Mouse (Mus musculus) thymus, postnatal 10 days (tissue): ENCODE data around the gene Boll.
A peak's percentile ranks its signal among the peaks of the same experiment; 100 is the strongest.

Source experiments
- DNase-seq, 2 experiments: peaks; one replicate each; pipeline ENCODE4 v3.0.0; 2021; ENCODE audit warnings: low spot score in 2 of 2

The Boll gene

DNA sequence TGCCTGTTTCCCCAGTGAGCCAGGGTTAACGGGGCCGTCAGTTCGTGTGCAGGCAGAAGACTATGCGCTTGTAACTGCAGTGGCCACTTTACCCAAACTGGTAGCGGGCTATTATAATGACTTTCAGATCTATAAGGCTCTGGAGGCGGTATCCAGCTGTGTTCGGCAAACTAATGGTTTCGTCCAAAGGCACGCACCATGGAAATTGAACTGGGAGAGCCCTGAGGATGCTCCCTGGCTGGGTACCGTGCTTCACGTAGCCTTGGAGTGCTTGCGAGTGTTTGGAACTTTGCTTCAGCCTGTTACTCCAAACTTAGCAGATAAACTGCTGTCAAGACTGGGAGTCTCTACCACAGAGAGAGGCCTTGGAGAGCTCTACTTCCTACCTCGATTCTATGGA, 124.8 kb downstream of the Boll start:
- peak in 1 of 2 experiments; percentile 6 for DNase-seq

GRCm38 (mm10) chr1:55237643-55238161, 125.6 kb downstream of the Boll start:
- DNase-seq: peak in 1 of 2 experiments; percentile 20

GRCm38 (mm10) chr1:55236890-55237642, 126.2 kb downstream of the Boll start, which contains the start of gene Mars2:
Gene Mars2 (plus strand): TSS chr1:55237177.
- DNase-seq: peak; percentile 91 to 95

DNA sequence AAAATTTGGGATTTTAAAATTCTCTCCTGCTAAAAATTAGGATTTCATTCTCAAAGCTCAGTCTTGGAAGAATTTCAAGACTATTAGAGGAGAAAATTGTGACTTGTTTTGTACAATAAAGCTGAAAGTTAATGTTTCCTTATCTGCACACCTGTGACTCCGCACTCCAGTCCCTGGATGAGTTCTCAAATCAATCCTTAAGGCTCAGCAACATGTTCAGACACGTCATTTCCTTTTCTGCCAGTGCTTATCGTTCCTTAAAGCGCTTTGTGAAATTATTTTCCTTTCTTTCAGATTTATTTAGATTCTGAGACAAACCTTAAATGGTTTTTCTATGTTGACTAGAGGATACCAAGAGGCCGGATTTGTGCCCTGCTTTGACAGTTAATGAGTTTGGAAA, 126.8 kb downstream of the Boll start:
- DNase-seq: no peak

GRCm38 (mm10) chr1:55234910-55235520, 128.3 kb downstream of the Boll start:
- DNase-seq: no peak

GRCm38 (mm10) chr1:55228256-55228884, 134.9 kb downstream of the Boll start:
- DNase-seq: no peak

DNA sequence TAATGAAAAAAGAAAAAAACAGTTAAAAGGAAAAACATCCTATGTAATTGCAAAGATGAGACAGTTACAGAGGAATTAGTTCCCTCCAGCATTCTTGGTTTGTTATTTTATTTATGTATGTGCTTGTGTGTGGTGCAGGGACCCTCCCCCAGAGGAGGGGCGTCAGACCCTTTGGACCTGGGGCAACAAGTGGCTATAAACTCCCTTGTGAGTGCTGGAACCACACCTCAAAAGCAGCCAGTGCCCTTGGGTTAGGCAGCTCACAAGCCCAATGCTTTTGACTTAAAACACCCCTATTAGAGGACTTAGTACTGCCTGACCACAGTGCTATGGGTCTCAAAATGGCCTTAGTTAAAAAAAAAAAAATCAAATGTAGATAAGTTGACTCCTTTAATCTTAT, 135.9 kb downstream of the Boll start:
- no peak for DNase-seq

GRCm38 (mm10) chr1:55226011-55226857, 137.0 kb downstream of the Boll start, which contains the start of gene Rftn2:
Gene Rftn2 (minus strand): TSS chr1:55226782.
- DNase-seq: no peak

DNA sequence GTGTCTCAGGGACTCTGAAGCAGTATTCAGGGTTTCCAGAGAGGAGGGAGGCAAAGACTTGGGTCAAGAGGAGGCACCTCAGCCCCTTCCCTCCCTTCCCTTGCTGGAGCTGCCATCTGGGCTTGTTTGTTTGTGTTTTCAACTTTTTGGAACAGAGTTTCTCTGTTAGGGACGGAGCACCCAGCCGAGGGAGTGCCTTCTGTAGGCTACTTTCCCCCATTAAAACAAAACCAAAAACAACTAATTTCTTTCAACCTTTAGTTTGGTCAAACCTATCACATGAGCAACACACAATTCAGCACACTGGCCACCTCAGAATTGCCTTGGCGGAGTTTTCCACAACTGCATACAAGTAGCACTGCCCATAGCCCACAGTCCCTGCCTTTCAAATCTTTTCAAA, 137.9 kb downstream of the Boll start:
- no peak for DNase-seq

DNA sequence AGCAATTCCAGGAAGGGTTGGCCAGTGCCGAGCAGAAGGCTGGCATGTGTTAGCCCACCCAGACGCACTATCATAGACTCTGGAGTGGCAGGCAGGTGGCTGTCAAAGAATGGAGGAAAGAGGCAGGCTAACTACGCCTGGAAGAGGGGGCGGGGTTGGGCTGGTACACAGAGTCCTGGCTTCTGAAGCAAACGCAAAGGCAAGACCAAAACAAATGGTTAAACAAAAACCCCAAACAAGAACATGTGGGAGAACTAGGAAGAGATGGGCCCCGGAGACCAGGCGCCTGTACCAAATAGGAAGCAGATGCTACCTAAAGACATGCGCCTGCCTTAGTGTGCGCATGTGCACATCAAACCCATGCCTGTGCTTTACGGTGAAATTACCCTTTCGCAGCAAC, 139.2 kb downstream of the Boll start:
- DNase-seq: no peak

DNA sequence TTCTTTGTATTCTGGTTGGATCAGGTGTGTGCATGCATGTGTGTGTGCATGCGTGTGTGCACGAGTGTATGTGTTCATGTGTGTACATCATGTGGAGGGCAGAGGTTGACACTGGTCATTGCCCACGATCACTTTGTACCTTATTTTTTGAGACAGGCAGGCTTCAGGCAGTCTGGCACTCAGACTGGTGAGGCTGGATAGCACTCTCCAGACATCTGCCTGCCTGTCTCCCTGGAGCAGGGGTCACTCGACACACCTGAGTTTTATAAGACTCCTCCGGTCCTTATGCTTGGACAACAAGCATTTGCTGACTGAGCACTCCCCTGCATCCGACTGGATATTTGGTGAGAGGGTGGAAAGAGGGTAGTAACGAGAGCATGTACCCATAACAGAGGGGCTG, 140.2 kb downstream of the Boll start:
- no peak for DNase-seq

DNA sequence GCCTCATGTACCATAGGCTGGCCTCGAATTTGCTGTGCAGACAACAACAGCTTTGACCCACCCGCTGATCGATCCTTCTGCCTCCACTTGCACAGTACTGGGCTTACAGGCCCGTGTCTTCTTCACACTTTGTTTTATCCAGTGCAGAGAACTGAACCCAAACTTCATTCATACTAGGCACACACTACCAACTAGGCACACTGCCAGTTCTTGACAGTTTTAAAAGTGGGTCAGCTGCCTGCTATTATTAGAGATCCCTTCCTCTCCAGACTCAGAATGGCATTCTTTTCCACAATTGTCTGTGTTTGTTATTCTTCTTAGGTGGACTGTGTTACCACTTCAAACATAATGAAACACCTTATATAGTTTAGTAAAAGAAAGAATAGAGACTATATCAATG, 141.9 kb downstream of the Boll start:
- no peak for DNase-seq

- no peak for DNase-seq
Measured at GRCm38 (mm10) chr1:55217191-55217590, 146.1 kb downstream of the Boll start.

- DNase-seq: peak; percentile 31 to 39
Measured at GRCm38 (mm10) chr1:55215185-55215813, 148.0 kb downstream of the Boll start.

DNA sequence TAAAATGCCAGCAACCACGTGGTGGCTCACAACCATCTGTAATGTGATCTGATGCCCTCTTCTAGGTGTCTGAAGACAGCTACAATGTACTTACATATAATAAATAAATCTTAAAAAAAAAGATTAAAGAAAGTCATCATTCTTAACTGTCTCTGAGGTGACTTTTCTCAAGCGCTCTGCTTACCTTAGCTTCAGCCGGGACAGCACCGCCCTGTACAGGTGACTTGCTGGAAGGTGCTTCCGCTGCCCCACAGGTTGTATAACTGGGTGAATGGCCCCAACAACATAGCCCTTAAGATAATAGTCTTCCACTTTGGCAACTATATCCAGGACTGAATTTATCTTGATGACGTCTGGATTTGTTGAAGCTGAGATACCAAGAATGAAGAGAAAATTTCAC, 149.3 kb downstream of the Boll start:
- DNase-seq: no peak

- no peak for DNase-seq
Measured at GRCm38 (mm10) chr1:55213475-55213874, 149.8 kb downstream of the Boll start.

DNA sequence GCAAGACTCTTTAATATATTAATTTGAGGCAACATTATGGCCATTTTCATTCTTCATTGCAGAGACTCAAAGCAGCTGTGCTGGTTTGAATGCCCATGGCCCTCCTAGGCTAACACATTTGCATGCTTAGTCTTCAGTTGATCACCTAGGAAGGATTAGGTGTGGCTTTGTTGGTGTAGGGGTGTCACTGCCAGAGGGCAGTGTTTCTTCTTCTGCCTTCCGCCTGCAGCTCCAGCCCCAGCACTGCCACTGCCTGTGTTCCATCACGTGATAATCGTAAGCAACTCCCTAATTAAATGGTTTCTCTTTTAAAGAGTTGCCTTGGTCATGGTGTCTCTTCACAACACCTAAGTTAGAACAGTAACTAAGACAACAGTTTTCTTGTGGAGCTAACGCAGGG, 150.5 kb downstream of the Boll start:
- no peak for DNase-seq

DNA sequence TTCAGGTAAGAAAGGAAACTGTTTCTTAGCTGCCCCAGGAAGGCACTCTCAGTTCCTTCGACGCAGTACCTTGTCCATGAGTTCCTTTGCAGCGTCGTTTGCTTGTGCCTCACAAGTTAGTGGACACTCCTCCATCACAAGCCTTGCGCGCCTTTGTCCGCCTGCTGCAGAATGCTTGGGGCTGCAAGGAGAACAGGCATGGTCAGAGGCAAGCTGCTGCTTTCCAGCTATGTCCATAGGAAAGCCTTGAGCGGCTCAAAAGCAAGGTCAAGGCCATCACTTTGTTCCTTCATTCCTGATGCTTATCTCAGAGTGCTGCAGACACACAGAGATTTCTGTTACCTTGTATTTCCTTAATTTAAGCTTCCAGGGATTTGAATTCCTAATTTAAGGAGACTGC, 152.2 kb downstream of the Boll start:
- DNase-seq: no peak

DNA sequence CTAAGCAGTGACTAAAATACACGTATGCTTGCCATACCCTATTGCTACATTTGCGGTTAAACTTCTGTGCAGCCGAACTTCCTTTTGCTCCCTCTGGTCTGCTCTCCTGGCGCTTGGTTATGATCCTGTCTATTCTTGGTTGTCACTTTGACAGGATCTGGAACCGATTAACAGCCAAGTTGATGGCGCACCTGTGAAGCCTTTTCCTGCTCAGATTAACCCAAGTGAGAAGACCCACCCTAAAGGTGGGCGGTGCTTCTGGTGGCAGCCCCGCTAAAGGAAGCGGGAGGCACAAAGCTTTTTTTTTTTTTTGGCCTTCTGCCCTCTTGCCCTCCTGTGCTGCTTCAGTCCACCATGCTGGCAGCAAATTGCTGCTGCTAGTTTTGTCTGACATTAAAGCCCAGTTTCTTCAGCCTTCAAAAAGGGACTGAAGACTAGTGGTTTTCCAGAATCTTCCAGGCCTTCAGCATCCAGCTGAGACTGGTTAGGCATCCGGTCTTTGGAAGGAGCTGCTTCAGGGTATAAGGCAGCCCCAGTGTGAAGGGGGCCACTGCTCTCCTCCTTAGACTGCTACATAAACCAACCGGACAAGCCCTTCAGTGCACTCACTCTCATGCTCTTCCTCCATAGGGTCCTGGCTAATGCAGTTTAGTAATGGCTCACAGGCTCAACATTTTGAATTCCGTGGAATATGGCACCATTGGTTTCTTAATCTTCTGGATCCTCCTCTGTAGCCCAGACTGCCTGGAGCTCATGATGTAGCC, 152.9 kb downstream of the Boll start:
- peak; percentile 44 to 51 for DNase-seq

- DNase-seq: peak; percentile 15 to 34
Measured at GRCm38 (mm10) chr1:55208500-55209140, 154.6 kb downstream of the Boll start.
